Mouse (Mus musculus) stomach, embryonic 14.5 days (tissue): ENCODE measurements around the gene Ndufa3. TPM values are rescaled to one million over a fixed set of nuclear protein-coding genes. Genes with fewer than 3 reads are reported as not detected.
A peak's percentile ranks its signal among the peaks of the same experiment; 100 is the strongest.

Source experiments
- ATAC-seq: fragments of 200-750 bp; cut with Nextera tagmentation; 2 replicates; pipeline ENCODE4 v1.8.0; 2017; ENCODE audit warnings: low read depth, moderate TSS enrichment; ENCODE audit not compliant: insufficient number of reproducible peaks, insufficient read depth, low FRiP score
- H3K27ac ChIP-seq: fragments of 300-500 bp; sonication (generic); 2 replicates; pipeline ENCODE4 v1.5.1; 2014; ENCODE audit warnings: mild to moderate bottlenecking, low read length, moderate library complexity, mixed read lengths
- H3K27me3 ChIP-seq: fragments of 300-500 bp; sonication (generic); 2 replicates; pipeline ENCODE4 v1.6.1; 2014; ENCODE audit warnings: low read length, control low read depth, mixed read lengths; ENCODE audit not compliant: control insufficient read depth, insufficient read depth
- H3K36me3 ChIP-seq: fragments of 300-500 bp; sonication (generic); 2 replicates; pipeline ENCODE4 v1.6.1; 2014; ENCODE audit warnings: mild to moderate bottlenecking, control low read depth, low read length, moderate library complexity, mixed read lengths; ENCODE audit not compliant: control insufficient read depth, insufficient read depth
- H3K4me1 ChIP-seq: fragments of 300-500 bp; sonication (generic); 2 replicates; pipeline ENCODE4 v1.6.1; 2014; ENCODE audit warnings: low read length, control low read depth, mixed read lengths; ENCODE audit not compliant: control insufficient read depth, insufficient read depth
- H3K4me2 ChIP-seq: fragments of 300-500 bp; sonication (generic); replicated peaks from 2 replicates; pipeline ENCODE4 v1.6.1; 2014; ENCODE audit warnings: low read depth, low read length, control low read depth
- H3K4me3 ChIP-seq: fragments of 300-500 bp; sonication (generic); 2 replicates; pipeline ENCODE4 v1.5.1; 2014; ENCODE audit warnings: low read depth, low read length, control low read depth
- H3K9ac ChIP-seq: fragments of 300-500 bp; sonication (generic); replicated peaks from 2 replicates; pipeline ENCODE4 v1.6.1; 2014; ENCODE audit warnings: low read depth, mild to moderate bottlenecking, control low read depth, low read length, moderate library complexity, mixed read lengths
- H3K9me3 ChIP-seq: fragments of 300-500 bp; sonication (generic); 2 replicates; pipeline ENCODE4 v1.6.1; 2016; ENCODE audit warnings: low read depth, low read length, control low read depth; ENCODE audit not compliant: control insufficient read depth
- WGBS: fragments of 180-500 bp; shearing (Covaris S2); extraction: QIAGEN DNeasy Blood & Tissue Kit; methylation state at CpG from one replicate; pipeline ENCODE4 v1.1.7; 2014; 5-methylcytosine and 5-hydroxymethylcytosine counted together
- polyA plus RNA-seq: library from polyadenylated mRNA; unstranded; fragments of >200 nt; fragmentation: Nextera tagmentation; extraction: Ambion mirVana; gene quantifications from 2 replicates; pipeline ENCODE4 v1.2.1, GENCODE M21; 2014

Ndufa3 gene
- polyA plus RNA-seq, 1 experiment from 2014 or later, result 630 TPM

GRCm38 (mm10) chr7:3644672-3645487 lies 27.7 kb downstream of the Ndufa3 start, which contains the start of gene Cnot3:
Gene Cnot3 (plus strand): TSS chr7:3645268.
- no peaks in the 10 kb centered on the region for H3K9me3 ChIP-seq
- H3K27ac ChIP-seq, result peak within 1 kb of the TSS; percentile 98
- H3K9ac ChIP-seq, result peak within 1 kb of the TSS; percentile 97
- peaks cover 27% of the 10 kb centered on the region for H3K4me1 ChIP-seq
- H3K27me3 ChIP-seq, result no peaks in the 10 kb centered on the region
- peaks cover 15% of the 10 kb centered on the region for H3K36me3 ChIP-seq
- peak within 1 kb of the TSS; percentile 91 for H3K4me3 ChIP-seq
- WGBS, result under 1% methylated on average over 43 of the region's 58 CpGs
- peak; percentile 98 for ATAC-seq
- peak within 1 kb of the TSS; percentile 91 for H3K4me2 ChIP-seq

GRCm38 (mm10) chr7:3645488-3646025 lies 28.4 kb downstream of the Ndufa3 start:
- Histone ChIP-seq H3K27me3 (no peaks in the 10 kb centered on the region), H3K4me1 (peaks cover 27% of the 10 kb centered on the region), H3K4me3 (peak overlapping the region; percentile 91), H3K9ac (peak overlapping the region; percentile 97), H3K27ac (peak overlapping the region; percentile 98), H3K36me3 (peaks cover 16% of the 10 kb centered on the region), H3K9me3 (no peaks in the 10 kb centered on the region), H3K4me2 (peak overlapping the region; percentile 91)
- no peak for ATAC-seq
- WGBS, result under 1% methylated on average over 52 of the region's 58 CpGs

- Histone ChIP-seq H3K27ac (no peak overlapping the region; the same call in 1 of the 2 replicates), H3K9ac (peak overlapping the region; percentile 97), H3K4me1 (peaks cover 27% of the 10 kb centered on the region), H3K4me3 (peak overlapping the region; percentile 91), H3K9me3 (no peaks in the 10 kb centered on the region), H3K4me2 (peak overlapping the region; percentile 91), H3K27me3 (no peaks in the 10 kb centered on the region), H3K36me3 (peaks cover 17% of the 10 kb centered on the region; the same call in 1 of the 2 replicates)
- WGBS, result 5% methylated on average over 9 of the region's 9 CpGs
- ATAC-seq, result no peak
These were observed 29.0 kb downstream of the Ndufa3 start for GRCm38 (mm10) chr7:3646188-3646587.

GRCm38 (mm10) chr7:3646641-3647040 lies 29.5 kb downstream of the Ndufa3 start:
- peaks cover 21% of the 10 kb centered on the region for H3K36me3 ChIP-seq
- whole genome bisulfite sequencing, result 55% methylated on average over 4 of the region's 4 CpGs
- H3K9ac ChIP-seq, result peak overlapping the region; percentile 97
- H3K27ac ChIP-seq, result no peak overlapping the region
- H3K4me1 ChIP-seq, result peaks cover 27% of the 10 kb centered on the region
- no peak for ATAC-seq
- no peaks in the 10 kb centered on the region for H3K9me3 ChIP-seq
- no peaks in the 10 kb centered on the region for H3K27me3 ChIP-seq
- peak overlapping the region; percentile 91 for H3K4me3 ChIP-seq
- H3K4me2 ChIP-seq, result peak overlapping the region; percentile 91

GRCm38 (mm10) chr7:3656966-3657365 lies 39.8 kb downstream of the Ndufa3 start:
- ATAC-seq, result no peak
- WGBS, result 83% methylated on average over 4 of the region's 4 CpGs
- no peak overlapping the region for H3K4me2 ChIP-seq

GRCm38 (mm10) chr7:3658578-3658977 lies 41.4 kb downstream of the Ndufa3 start:
- no peaks in the 10 kb centered on the region for H3K9me3 ChIP-seq

More at GRCm38 (mm10) chr7:3656966-3657365, 39.8 kb downstream of the Ndufa3 start:
- Histone ChIP-seq H3K9me3 (no peaks in the 10 kb centered on the region), H3K36me3 (peaks cover 91% of the 10 kb centered on the region), H3K4me3 (no peak overlapping the region), H3K4me1 (no peaks in the 10 kb centered on the region), H3K27me3 (no peaks in the 10 kb centered on the region), H3K9ac (no peak overlapping the region), H3K27ac (no peak overlapping the region)

GRCm38 (mm10) chr7:3664524-3665214 lies 47.5 kb downstream of the Ndufa3 start:
- Histone ChIP-seq H3K4me3 (peak overlapping the region; percentile 59), H3K9ac (peak overlapping the region; percentile 59), H3K4me2 (peak overlapping the region; percentile 49), H3K27ac (peak overlapping the region; percentile 88), H3K36me3 (peaks cover 27% of the 10 kb centered on the region), H3K4me1 (0 out of 2 replicates have a peak, but pooled peaks cover 10% of the 10 kb centered on the region), H3K27me3 (no peaks in the 10 kb centered on the region), H3K9me3 (no peaks in the 10 kb centered on the region)
- no peak for ATAC-seq
- 34% methylated on average over 15 of the region's 15 CpGs for WGBS

More at GRCm38 (mm10) chr7:3658578-3658977, 41.4 kb downstream of the Ndufa3 start:
- H3K27ac ChIP-seq, result no peak overlapping the region
- WGBS, result 92% methylated on average over 14 of the region's 14 CpGs
- ATAC-seq, result no peak
- H3K4me3 ChIP-seq, result no peak overlapping the region
- peaks cover 86% of the 10 kb centered on the region for H3K36me3 ChIP-seq
- no peak overlapping the region for H3K4me2 ChIP-seq
- H3K9ac ChIP-seq, result no peak overlapping the region
- no peaks in the 10 kb centered on the region for H3K27me3 ChIP-seq
- H3K4me1 ChIP-seq, result 0 out of 2 replicates have a peak, but pooled peaks cover 2% of the 10 kb centered on the region
